In the genomic region with DNA sequence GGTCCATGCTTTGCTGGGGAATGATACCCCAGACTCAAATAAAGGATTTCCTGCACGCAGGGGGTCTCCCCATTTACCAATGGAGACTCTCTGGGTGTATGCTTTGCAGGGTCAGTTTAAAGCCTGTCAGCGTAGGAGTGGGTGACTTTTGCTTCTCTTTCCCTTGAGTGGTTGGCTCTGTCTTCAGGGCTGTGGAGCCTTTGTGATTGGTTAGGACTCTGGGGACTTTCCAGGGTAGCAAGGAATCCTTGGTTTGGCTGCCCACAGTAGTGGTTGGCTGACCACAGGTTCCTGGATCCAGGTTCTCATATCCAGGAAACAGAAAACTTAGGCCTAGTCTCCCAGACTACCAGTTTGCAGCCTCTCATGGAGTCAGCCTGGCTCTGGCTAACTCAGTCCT, we compare ENCODE assay signal across 11 mouse cellular contexts.
DNase-seq lines count a peak whose midpoint lies in the region; ATAC-seq and TF ChIP-seq lines count a peak whose summit lies in the region.
"Had no signal": no experiment of that assay in that cellular context is flagged by ENCODE, and none has a peak within 500 bp of the region (broad histone marks: within the 10 kb centered on the region; RNA-seq: fewer than 3 reads in every experiment).

No protein-coding gene starts in this region.

- no peak for TF ChIP-seq CTCF in heart, adult 2 months (IDR thresholded peaks at IDR 0.05)

- intact Hi-C loops in heart, adult 2 months (cut with DNase I) = loop anchor here (2.0 to 5.0 kb wide), 2 partner anchors 37 to 76 kb away; no protein-coding TSS in a partner anchor
- intact Hi-C loops in heart, postnatal 25 days (cut with DNase I) = loop anchor here (5.0 kb wide), 1 partner anchor 34 kb away; no protein-coding TSS in a partner anchor

- no peak overlapping the region for H3ac ChIP-seq in myocyte (ENCODE audit: control insufficient read depth, insufficient read length)

- H3K4me2 ChIP-seq in lung, embryonic 16.5 days (ENCODE audit: low read depth, low read length) = no peak overlapping the region
- H3K4me2 ChIP-seq in heart, embryonic 16.5 days (ENCODE audit: low read depth, low read length) = no peak overlapping the region
- peak overlapping the region; percentile 68 for H3K4me2 ChIP-seq in myocyte (ENCODE audit: low read depth)

- WGBS in heart, adult 2 months = 90% methylated on average over 2 of the region's 2 CpGs
- WGBS in lung, embryonic 16.5 days = 75% methylated on average over 2 of the region's 2 CpGs
- WGBS in heart, embryonic 16.5 days = 82% methylated on average over 2 of the region's 2 CpGs

- no peak overlapping the region for H3K9ac ChIP-seq in heart, adult 2 months (ENCODE audit: low read depth, low read length)
- H3K9ac ChIP-seq in lung, embryonic 16.5 days (ENCODE audit: low read length) = 0 out of 2 replicates have a peak overlapping the region, but pooled peaks have one; percentile 6
- no peak overlapping the region for H3K9ac ChIP-seq in heart, embryonic 16.5 days (ENCODE audit: low read length)

- H3K4me1 ChIP-seq in heart, adult 2 months (ENCODE audit: control insufficient read depth, insufficient read depth, low read length) = peaks cover 13% of the 10 kb centered on the region
- H3K4me1 ChIP-seq in lung, embryonic 16.5 days (replicated peaks; ENCODE audit: control insufficient read depth, insufficient read depth, low read length) = peaks cover 32% of the 10 kb centered on the region
- peaks cover 28% of the 10 kb centered on the region for H3K4me1 ChIP-seq in heart, embryonic 16.5 days (ENCODE audit: control insufficient read depth, insufficient read depth, low read length)

- H3K79me2 ChIP-seq in heart, adult 2 months (replicated peaks; ENCODE audit: control insufficient read depth, insufficient read depth, low read length) = no peaks in the 10 kb centered on the region
- H3K79me2 ChIP-seq in myocyte (ENCODE audit: control insufficient read depth, insufficient read depth) = peaks cover 74% of the 10 kb centered on the region

- H3K4me3 ChIP-seq in heart, adult 2 months = no peak overlapping the region
- H3K4me3 ChIP-seq in lung, embryonic 16.5 days (ENCODE audit: low read length) = no peak overlapping the region
- no peak overlapping the region for H3K4me3 ChIP-seq in heart, embryonic 16.5 days (ENCODE audit: low read length)
- no peak overlapping the region for H3K4me3 ChIP-seq in myocyte

- no peaks in the 10 kb centered on the region for H3K27me3 ChIP-seq in heart, adult 2 months (ENCODE audit: control insufficient read depth, insufficient read depth, low read length)
- H3K27me3 ChIP-seq in lung, embryonic 16.5 days (ENCODE audit: control insufficient read depth, insufficient read depth, low read depth, low read length) = no peaks in the 10 kb centered on the region
- H3K27me3 ChIP-seq in heart, embryonic 16.5 days (ENCODE audit: control insufficient read depth, insufficient read depth, low read length) = no peaks in the 10 kb centered on the region
- H3K27me3 ChIP-seq in myocyte (ENCODE audit: control insufficient read depth, insufficient read depth, insufficient read length) = no peaks in the 10 kb centered on the region

- no peak for DNase-seq in heart, adult 2 months
- no peak for DNase-seq in heart, postnatal 25 days (ENCODE audit: low spot score)
- no peak for DNase-seq in lung, adult 18-20 months
- DNase-seq in embryo, embryonic 9.5 days (ENCODE audit: extremely low spot score) = no peak
- DNase-seq in adrenal gland, adult 2 months = no peak
- DNase-seq: cerebellum, adult 2 months; kidney, postnatal 36 days; thymus, postnatal 14 days had no signal

- TF ChIP-seq POLR2A in heart, adult 2 months (IDR thresholded peaks at IDR 0.05; ENCODE audit: insufficient read depth, low read depth, low read length) = no peak
- no peak for TF ChIP-seq POLR2A in myocyte (IDR thresholded peaks at IDR 0.05; ENCODE audit: insufficient read length, low read depth)

- H3K27ac ChIP-seq in heart, adult 2 months = peak overlapping the region; percentile 56
- peak overlapping the region; percentile 95 for H3K27ac ChIP-seq in lung, embryonic 16.5 days (ENCODE audit: low read length)
- peak overlapping the region; percentile 92 for H3K27ac ChIP-seq in heart, embryonic 16.5 days (ENCODE audit: low read length)

- TF ChIP-seq EP300 in heart, adult 2 months (IDR thresholded peaks at IDR 0.05; ENCODE audit: insufficient read depth, low read depth, low read length) = no peak

- ATAC-seq in lung, embryonic 16.5 days (ENCODE audit: low read depth) = no peak
- no peak for ATAC-seq in heart, embryonic 16.5 days (replicated peaks; ENCODE audit: extremely low read depth, insufficient read depth, low FRiP score)

- peaks cover 6% of the 10 kb centered on the region for H3K36me3 ChIP-seq in heart, adult 2 months (ENCODE audit: control insufficient read depth, insufficient read depth, low read length)
- no peaks in the 10 kb centered on the region for H3K36me3 ChIP-seq in lung, embryonic 16.5 days (ENCODE audit: control insufficient read depth, insufficient read depth, low read length)
- H3K36me3 ChIP-seq in heart, embryonic 16.5 days (ENCODE audit: control insufficient read depth, insufficient read depth) = no peaks in the 10 kb centered on the region
- H3K36me3 ChIP-seq in myocyte (ENCODE audit: control insufficient read depth, insufficient read depth) = no peaks in the 10 kb centered on the region

- H3K9me3 ChIP-seq in lung, embryonic 16.5 days (ENCODE audit: control insufficient read depth, low read length) = no peaks in the 10 kb centered on the region
- H3K9me3 ChIP-seq in heart, embryonic 16.5 days (replicated peaks; ENCODE audit: control insufficient read depth, low read length) = no peaks in the 10 kb centered on the region

TF ChIP-seq in myocyte, 11 proteins besides CTCF, POLR2A, EP300 and RAD21:
- no peak for TF ChIP-seq CEBPB (IDR thresholded peaks at IDR 0.05; ENCODE audit: insufficient read depth, poor library complexity, severe bottlenecking)
- no peak for TF ChIP-seq MAX (IDR thresholded peaks at IDR 0.05; ENCODE audit: low read depth)
- TF ChIP-seq MYOG (IDR thresholded peaks at IDR 0.05; ENCODE audit: control insufficient read depth in 1 of 3, insufficient read depth in 1 of 3, insufficient read length in 2 of 3, low read depth in 2 of 3) = no peak
- no peak for TF ChIP-seq SRF (IDR thresholded peaks at IDR 0.05; ENCODE audit: control insufficient read depth, insufficient read length, low read depth)
- TF ChIP-seq TCF3 (IDR thresholded peaks at IDR 0.05; ENCODE audit: insufficient read length, low read depth) = no peak
- TF ChIP-seq E2F4 (IDR thresholded peaks at IDR 0.05; ENCODE audit: insufficient read depth) = no peak
- TF ChIP-seq MYOD1 (IDR thresholded peaks at IDR 0.05; ENCODE audit: control insufficient read depth in 1 of 3, insufficient read length in 2 of 3, low read depth in 2 of 3) = no peak
- no peak for TF ChIP-seq USF1 (IDR thresholded peaks at IDR 0.05; ENCODE audit: low read depth)
- no peak for TF ChIP-seq REST (IDR thresholded peaks at IDR 0.05; ENCODE audit: insufficient read depth, insufficient read length)
- no peak for TF ChIP-seq POLR2AphosphoS2 (IDR thresholded peaks at IDR 0.05; ENCODE audit: insufficient read length, low read depth)
- TF ChIP-seq TCF12 (IDR thresholded peaks at IDR 0.05; ENCODE audit: insufficient read depth, poor library complexity, severe bottlenecking) = no peak
